Mouse (Mus musculus) left cerebral cortex, postnatal 4 days (tissue): Measurements from ENCODE around the gene Syt10. TPM values are rescaled to one million over a fixed set of nuclear protein-coding genes. Genes with fewer than 3 reads are reported as not detected.
A peak's percentile ranks its signal among the peaks of the same experiment; 100 is the strongest.
"Not testable (repeated sequence)": the region's sequence is repeated elsewhere in the genome, so short reads cannot be mapped to it uniquely, and the experiment has no call there.

Experiments
- DNase-seq: peaks from one replicate; pipeline ENCODE4 v3.0.0-alpha.2; 2022
- intact Hi-C: fragments of 180-260 bp; cut with DNase I; formaldehyde crosslinking; loops from one replicate; pipeline ENCODE4 v1.15.1; 2025
- microRNA-seq: library from miRNA; unstranded; fragments of <30 nt; microRNA quantifications from one replicate; pipeline ENCODE4 v1.2.0, GENCODE M21; 2022
- total RNA-seq, 2 experiments: library from RNA; stranded (reverse); gene quantifications; 2 replicates each; pipeline ENCODE4 v1.2.3; 2021

The Syt10 gene
- total RNA-seq: 1 to 10 TPM; 7.6 to 8.7 TPM

DNA sequence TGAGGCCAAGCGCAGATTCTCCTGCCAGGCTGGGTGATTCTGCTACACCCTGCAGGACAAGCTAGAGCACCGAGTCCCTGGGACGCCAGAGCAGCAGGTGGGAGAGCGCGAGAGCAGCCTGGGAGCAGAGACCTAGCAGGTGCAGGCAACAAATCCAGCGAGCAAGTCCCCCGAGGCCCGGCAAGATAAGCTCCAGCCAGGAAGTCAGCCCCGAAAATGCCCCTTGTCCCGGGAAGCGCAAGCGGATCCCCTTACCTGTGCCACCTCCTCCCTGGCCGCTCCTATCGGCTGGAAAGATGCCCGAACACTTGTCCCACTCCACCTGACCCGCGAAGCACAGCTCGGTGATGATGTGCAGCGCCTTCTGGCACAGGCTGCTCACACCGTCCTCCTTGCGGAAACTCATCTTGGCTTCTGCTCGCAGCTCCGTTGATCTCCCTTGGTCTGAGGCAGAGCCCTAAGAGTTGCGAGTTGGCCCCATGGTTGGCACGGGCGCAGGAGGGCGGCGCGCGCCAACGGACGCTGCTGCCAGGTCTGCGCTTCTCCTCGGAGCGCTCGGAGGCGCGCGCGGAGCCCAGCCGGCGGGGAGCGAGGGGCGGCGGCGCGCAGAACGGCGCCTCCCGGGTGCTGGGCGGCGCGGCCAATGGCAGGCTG, at the start of gene Syt10:
Syt10 (minus strand) TSS at position 497 of the 654 bp plus-strand sequence.
- intact Hi-C loops: no loop called here
- peak; percentile 64 for DNase-seq

GRCm38 (mm10) chr15:89883799-89884198, 42.1 kb upstream of the Syt10 start:
- DNase-seq: no peak
- intact Hi-C loops: no loop called here

DNA sequence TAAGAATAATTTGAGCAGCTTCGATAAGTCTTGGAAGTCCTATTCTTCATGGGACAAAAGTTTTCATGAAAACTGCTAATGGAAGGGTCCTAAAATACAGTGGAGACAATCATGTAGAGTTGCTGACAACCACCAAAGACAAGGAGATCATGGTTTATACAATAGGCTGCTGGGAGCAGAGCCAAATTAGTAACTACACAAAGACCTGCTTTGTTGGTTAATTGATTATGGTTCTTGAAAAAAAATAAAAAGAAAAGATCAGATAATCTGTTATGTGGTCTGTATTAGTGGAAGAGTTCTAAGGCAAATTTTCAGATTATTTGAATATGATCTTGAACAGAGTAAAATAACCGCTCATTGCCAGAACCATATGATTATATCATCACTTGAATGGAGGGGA, 37.3 kb upstream of the Syt10 start:
- intact Hi-C loops: no loop called here
- no peak for DNase-seq

DNA sequence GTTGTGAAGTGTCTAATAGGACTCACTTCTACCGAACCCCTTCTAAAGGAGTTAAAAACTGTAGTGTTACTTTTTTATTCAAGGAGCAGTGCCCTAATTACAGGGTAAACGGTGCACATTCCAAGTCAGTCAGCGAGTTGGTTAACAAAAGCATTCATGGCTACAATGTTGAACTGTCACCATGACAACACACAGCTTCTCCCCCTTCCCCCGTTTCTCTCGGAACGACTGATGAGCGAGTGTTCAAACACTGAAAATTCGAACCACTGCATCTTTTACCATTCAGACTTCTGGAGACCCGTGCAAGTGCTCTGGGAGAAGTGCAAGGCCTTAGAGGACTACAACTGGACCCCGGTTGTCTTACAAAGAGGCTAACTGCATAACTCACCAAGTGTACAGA, 25.6 kb downstream of the Syt10 start:
- no peak for DNase-seq
- intact Hi-C loops: no loop called here

DNA sequence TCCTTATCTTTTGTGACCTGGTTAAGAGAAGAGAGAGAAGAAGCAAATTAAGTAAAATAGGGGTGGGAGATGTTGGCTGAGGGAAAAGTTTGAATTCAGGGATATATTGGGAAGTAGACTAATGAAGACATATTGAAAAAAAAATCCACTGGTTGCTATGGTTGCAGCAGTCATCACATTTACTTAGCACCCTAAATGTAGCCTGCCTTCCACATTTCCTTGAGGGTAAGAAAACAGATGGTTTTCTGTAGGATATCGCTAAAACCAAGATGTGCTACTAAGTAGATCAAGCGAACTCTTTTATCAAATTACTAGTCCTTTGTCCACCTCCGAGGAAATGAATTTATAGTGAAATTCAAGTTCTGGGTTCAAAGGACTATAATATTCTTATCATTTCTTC, 37.2 kb downstream of the Syt10 start:
- no peak for DNase-seq
- intact Hi-C loops: no loop called here

DNA sequence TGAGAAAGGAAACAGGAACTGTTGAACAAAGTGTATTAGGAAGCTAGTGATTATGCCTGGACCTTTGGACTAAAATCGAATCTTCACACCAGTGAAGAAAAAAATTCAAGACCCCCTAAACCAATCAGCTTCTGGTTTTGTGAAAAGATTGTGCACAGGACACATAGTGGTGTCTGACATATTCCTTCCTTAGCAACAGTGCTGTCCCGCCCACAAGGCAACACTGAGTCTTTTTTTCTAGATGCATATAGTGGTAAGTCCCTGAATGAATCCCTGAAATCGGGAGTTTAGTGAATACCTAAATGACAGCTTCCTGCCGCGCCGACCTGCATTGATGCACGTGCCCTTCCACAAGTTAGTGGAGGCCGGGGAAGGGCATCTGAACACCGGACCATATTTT, 61.7 kb downstream of the Syt10 start:
- intact Hi-C loops: no loop called here
- no peak for DNase-seq

- intact Hi-C loops: not testable (repeated sequence)
Measured at GRCm38 (mm10) chr15:89766016-89766415, 75.6 kb downstream of the Syt10 start.

GRCm38 (mm10) chr15:89733611-89734010, 108.0 kb downstream of the Syt10 start:
- no peak for DNase-seq
- intact Hi-C loops: no loop called here

More at GRCm38 (mm10) chr15:89766016-89766415, 75.6 kb downstream of the Syt10 start:
- DNase-seq: not testable (repeated sequence)

Small RNA genes lying within 50 kb of the gene (microRNA-seq; reads per million reads assigned to microRNA genes)
- not detected for gene Gm24643

Other genes starting within 250 kb of the Syt10 start
- gene Rabl2, start 249.9 kb downstream of the Syt10 start, total RNA-seq: 10 to 100 TPM; 51.7 to 54.5 TPM